Mouse (Mus musculus) limb, embryonic 14.5 days (tissue): Measurements from ENCODE around the gene Xylt2. TPM values are rescaled to one million over a fixed set of nuclear protein-coding genes. Genes with fewer than 3 reads are reported as not detected.

Experiments used
- ATAC-seq: fragments of 200-750 bp; cut with Nextera tagmentation; 2 replicates; pipeline ENCODE4 v1.8.0; 2017; ENCODE audit warnings: low read depth, moderate number of reproducible peaks, moderate TSS enrichment; ENCODE audit not compliant: low FRiP score
- DNase-seq: peaks from one replicate; pipeline ENCODE4 v3.0.0-alpha.2; 2015; ENCODE audit warnings: low spot score
- H3K27ac ChIP-seq: fragments of 300-500 bp; sonication (generic); replicated peaks from 2 replicates; pipeline ENCODE4 v1.5.1; 2014; ENCODE audit warnings: low read depth, mild to moderate bottlenecking, low read length, moderate library complexity, mixed read lengths
- H3K27me3 ChIP-seq: fragments of 300-500 bp; sonication (generic); 2 replicates; pipeline ENCODE4 v1.6.1; 2014; ENCODE audit warnings: low read length, mixed read lengths; ENCODE audit not compliant: control insufficient read depth, insufficient read depth
- H3K36me3 ChIP-seq: fragments of 300-500 bp; sonication (generic); 2 replicates; pipeline ENCODE4 v1.6.1; 2014; ENCODE audit warnings: mild to moderate bottlenecking, low read length, moderate library complexity, mixed read lengths; ENCODE audit not compliant: control insufficient read depth, insufficient read depth
- H3K4me1 ChIP-seq: fragments of 300-500 bp; sonication (generic); 2 replicates; pipeline ENCODE4 v1.6.1; 2014; ENCODE audit warnings: antibody characterized with exemption, low read length, mixed read lengths; ENCODE audit not compliant: control insufficient read depth, insufficient read depth
- H3K4me2 ChIP-seq: fragments of 300-500 bp; sonication (generic); replicated peaks from 2 replicates; pipeline ENCODE4 v1.6.1; 2014; ENCODE audit warnings: low read depth, mild to moderate bottlenecking, low read length, moderate library complexity; ENCODE audit not compliant: severe bottlenecking
- H3K4me3 ChIP-seq: fragments of 300-500 bp; sonication (generic); replicated peaks from 2 replicates; pipeline ENCODE4 v1.5.1; 2014; ENCODE audit warnings: low read length
- H3K9ac ChIP-seq: fragments of 300-500 bp; sonication (generic); 2 replicates; pipeline ENCODE4 v1.6.1; 2014; ENCODE audit warnings: mild to moderate bottlenecking, low read depth, low read length, moderate library complexity; ENCODE audit not compliant: severe bottlenecking
- H3K9me3 ChIP-seq: fragments of 300-500 bp; sonication (generic); 2 replicates; pipeline ENCODE4 v1.6.1; 2016; ENCODE audit warnings: low read length; ENCODE audit not compliant: control insufficient read depth
- POLR2A ChIP-seq: fragments of 200-500 bp; IDR thresholded peaks from 2 replicates; pipeline ENCODE4 v1.8.0; 2012; ENCODE audit warnings: inconsistent platforms, mild to moderate bottlenecking, moderate library complexity, borderline replicate concordance; ENCODE audit not compliant: insufficient read depth, insufficient read length; ENCODE audit errors: extremely low read depth
- WGBS: fragments of 180-500 bp; shearing (Covaris S2); extraction: QIAGEN DNeasy Blood & Tissue Kit; methylation state at CpG from one replicate; pipeline ENCODE4 v1.1.7; 2014; 5-methylcytosine and 5-hydroxymethylcytosine counted together
- polyA plus RNA-seq, 2 experiments: library from polyadenylated mRNA; depleted of rRNA in 1 of 2; stranded (reverse) in 1 of 2; unstranded in 1 of 2; fragments of >200 nt; fragmentation: Nextera tagmentation in 1 of 2; extraction: Ambion mirVana in 1 of 2; gene quantifications; 2 replicates each; pipeline versions ENCODE4 v1.2.1 to v1.2.3; 2012 to 2014

The Xylt2 gene
- polyA plus RNA-seq, 2 experiments, result 27.4 to 40.0 TPM

DNA sequence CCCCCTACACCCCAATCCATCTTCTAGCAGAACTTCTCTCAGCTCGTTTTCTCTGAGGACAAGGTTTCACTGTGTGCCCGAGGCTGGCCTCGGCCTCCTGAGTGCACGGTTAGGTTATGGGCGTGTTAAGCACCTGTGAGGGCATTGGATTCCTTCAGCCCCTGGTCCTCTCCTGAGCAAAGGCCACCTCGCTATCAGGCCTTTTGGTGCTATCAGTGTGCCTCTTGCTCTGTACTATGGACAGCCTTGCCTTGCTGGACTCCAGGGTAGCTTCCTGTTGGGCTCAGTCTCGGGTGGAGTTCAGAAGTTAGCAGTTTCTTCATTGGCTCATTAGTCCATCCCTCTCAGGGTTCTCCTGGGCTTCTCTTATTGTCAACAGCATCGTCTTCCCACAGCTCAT, 44.3 kb downstream of the Xylt2 start:
- H3K4me2 ChIP-seq, result no peak overlapping the region
- no peak overlapping the region for H3K4me3 ChIP-seq
- H3K36me3 ChIP-seq, result peaks cover 66% of the 10 kb centered on the region
- peaks cover 10% of the 10 kb centered on the region for H3K4me1 ChIP-seq
- no peaks in the 10 kb centered on the region for H3K27me3 ChIP-seq
- no peaks in the 10 kb centered on the region for H3K9me3 ChIP-seq
- no peak overlapping the region for H3K27ac ChIP-seq
- no peak for DNase-seq
- H3K9ac ChIP-seq, result no peak overlapping the region
- 80% methylated on average over 8 of the region's 8 CpGs for WGBS
- no peak for ATAC-seq
- no peak for TF ChIP-seq POLR2A

DNA sequence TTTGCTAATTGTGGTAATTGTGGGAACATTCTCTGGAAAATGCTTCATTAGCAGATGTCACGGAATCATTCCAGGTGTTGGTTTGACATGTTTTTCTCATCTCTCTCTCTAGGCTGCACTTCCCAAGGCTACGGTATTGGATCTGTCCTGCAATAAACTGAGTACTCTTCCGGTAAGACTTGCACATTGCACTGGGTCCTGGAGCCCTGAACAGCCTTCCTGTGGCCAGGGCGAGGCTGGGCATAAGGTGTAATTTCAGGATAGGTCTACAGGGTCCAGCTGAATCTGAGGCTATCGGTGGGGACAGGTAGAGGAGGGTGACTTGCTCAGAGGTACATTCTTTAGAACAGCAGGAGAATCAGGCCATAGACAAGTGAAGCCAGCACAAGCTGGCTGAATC, 45.3 kb downstream of the Xylt2 start:
- TF ChIP-seq POLR2A, result no peak
- Histone ChIP-seq H3K27me3 (no peaks in the 10 kb centered on the region), H3K36me3 (peaks cover 56% of the 10 kb centered on the region), H3K4me3 (no peak overlapping the region), H3K9me3 (no peaks in the 10 kb centered on the region), H3K4me1 (peaks cover 10% of the 10 kb centered on the region), H3K4me2 (no peak overlapping the region), H3K9ac (no peak overlapping the region), H3K27ac (no peak overlapping the region)
- no peak for DNase-seq
- ATAC-seq, result no peak
- WGBS, result 95% methylated on average over 5 of the region's 5 CpGs

DNA sequence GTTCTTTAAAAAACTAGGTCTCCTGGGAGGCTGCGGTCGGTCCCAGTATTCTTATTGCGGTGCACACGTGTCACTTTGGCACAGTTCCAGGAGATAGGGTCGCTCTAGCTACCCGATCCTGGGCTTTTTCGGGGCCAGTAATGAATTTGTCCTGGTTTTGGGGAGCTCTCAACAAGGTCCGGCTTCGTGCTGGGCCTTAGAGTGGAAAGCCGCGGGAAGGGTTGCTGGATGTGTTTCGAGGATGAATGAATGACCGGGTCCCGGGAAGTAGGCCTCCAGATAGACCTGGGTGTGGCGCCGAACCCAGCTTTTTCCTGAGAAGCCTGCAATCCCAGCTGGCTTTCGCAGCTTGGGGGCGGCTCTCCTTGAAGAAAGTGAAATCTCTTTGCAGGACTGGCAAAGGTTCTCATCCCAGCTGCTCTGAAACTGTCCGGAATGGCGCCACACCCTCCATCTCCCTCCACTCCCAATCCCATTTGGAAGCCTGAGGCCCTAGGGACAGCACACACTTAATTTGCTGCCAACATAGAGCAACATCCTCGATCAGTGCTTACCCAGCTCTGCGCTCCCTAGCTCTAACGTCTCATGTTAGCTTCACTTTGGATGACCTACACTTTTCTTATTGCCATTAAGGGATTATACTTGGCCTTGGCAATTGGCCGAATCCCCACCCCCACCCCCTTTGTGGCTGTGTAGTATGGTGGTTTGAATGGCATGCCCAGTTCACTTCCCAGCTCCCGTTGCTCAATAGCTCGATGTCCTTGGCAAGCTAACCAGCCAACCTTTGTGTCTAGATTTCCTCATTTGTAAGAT, 46.9 kb downstream of the Xylt2 start:
- H3K4me2 ChIP-seq, result peak overlapping the region; percentile 79
- peaks cover 10% of the 10 kb centered on the region for H3K4me1 ChIP-seq
- peak overlapping the region; percentile 80 for H3K27ac ChIP-seq
- TF ChIP-seq POLR2A, result no peak
- H3K4me3 ChIP-seq, result peak overlapping the region; percentile 100
- H3K9me3 ChIP-seq, result no peaks in the 10 kb centered on the region
- DNase-seq (peak; percentile 53), ATAC-seq (no peak)
- H3K36me3 ChIP-seq, result peaks cover 41% of the 10 kb centered on the region
- peak overlapping the region; percentile 90 for H3K9ac ChIP-seq
- WGBS, result 12% methylated on average over 26 of the region's 26 CpGs
- no peaks in the 10 kb centered on the region for H3K27me3 ChIP-seq

DNA sequence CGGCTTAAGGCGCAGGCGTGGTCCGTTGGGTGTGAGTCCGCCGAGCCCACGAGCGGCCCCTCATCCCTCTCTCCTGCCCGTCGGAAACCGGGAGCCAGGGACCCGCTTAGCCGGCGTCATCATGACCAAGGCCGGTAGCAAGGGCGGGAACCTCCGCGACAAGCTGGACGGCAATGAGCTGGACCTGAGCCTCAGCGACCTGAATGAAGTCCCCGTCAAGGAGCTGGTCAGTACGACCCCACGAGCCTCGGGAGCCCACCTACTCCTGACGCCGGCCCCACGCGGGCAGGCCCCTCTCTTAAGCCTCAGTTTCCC, 47.5 kb downstream of the Xylt2 start:
- peaks cover 35% of the 10 kb centered on the region for H3K36me3 ChIP-seq
- WGBS, result 0% methylated on average over 25 of the region's 28 CpGs
- no peak for TF ChIP-seq POLR2A
- peak overlapping the region; percentile 79 for H3K4me2 ChIP-seq
- H3K27ac ChIP-seq, result peak overlapping the region; percentile 80
- H3K9ac ChIP-seq, result peak overlapping the region; percentile 90
- H3K27me3 ChIP-seq, result no peaks in the 10 kb centered on the region
- ATAC-seq (no peak; the same call in 1 of the 2 replicates), DNase-seq (no peak)
- H3K4me1 ChIP-seq, result peaks cover 10% of the 10 kb centered on the region
- H3K9me3 ChIP-seq, result no peaks in the 10 kb centered on the region
- H3K4me3 ChIP-seq, result peak overlapping the region; percentile 100

DNA sequence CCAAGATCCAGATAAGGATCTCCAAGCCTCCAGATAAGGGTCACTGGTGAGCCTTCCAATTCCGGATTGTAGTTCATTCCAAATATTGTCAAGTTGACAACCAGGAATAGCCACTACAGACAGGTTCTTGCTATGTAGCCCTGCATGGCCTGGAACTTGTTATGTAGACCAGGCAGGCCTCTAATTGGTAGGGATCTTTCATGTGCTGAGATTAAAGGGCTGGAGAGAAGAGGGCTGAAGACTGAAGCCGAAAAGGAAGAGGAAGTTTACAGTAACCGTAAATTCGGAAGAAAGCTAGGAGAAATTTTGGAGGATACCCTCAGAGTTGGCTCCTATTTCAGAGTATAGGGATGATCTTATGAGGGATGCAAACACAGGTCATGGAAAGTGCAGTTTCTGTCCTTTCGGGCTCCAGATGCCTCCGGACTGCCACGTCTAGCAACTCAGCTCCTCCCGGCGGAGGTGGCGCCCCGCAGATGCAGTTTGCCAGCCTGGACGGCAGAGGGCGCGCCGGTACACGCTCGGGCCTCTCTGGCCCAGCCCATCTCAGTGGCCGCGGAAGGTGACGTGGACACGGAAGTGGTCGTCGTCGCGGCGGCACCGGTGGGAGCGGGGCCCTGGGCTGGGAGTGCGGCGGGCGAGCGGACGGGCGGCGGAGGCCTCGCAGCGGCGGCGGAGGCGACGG, 48.0 kb downstream of the Xylt2 start, which contains the start of gene Lrrc59:
Gene Lrrc59, plus strand, starts transcription at position 569 of the 685 bp plus-strand sequence.
- 7% methylated on average over 20 of the region's 41 CpGs for WGBS

More for the DNA sequence above, 48.0 kb downstream of the Xylt2 start, which contains the start of gene Lrrc59:
- no peaks in the 10 kb centered on the region for H3K9me3 ChIP-seq
- peak within 1 kb of the TSS; percentile 100 for H3K4me3 ChIP-seq
- H3K36me3 ChIP-seq, result peaks cover 30% of the 10 kb centered on the region
- TF ChIP-seq POLR2A, result peak; percentile 55; the same call in 1 of the 2 replicates
- H3K27ac ChIP-seq, result peak within 1 kb of the TSS; percentile 80
- peaks cover 10% of the 10 kb centered on the region for H3K4me1 ChIP-seq
- DNase-seq (peak; percentile 87), ATAC-seq (peak; percentile 97)
- no peaks in the 10 kb centered on the region for H3K27me3 ChIP-seq
- H3K9ac ChIP-seq, result peak within 1 kb of the TSS; percentile 90
- peak within 1 kb of the TSS; percentile 79 for H3K4me2 ChIP-seq
